Mouse (Mus musculus): Measurements from ENCODE around the gene Nod2.

- no peak for TF ChIP-seq GATA1 (IDR thresholded peaks at IDR 0.05; ENCODE audit: borderline replicate concordance, low read length)
- no peak for TF ChIP-seq FLI1 (IDR thresholded peaks at IDR 0.05; ENCODE audit: low read length)
These were observed 19.3 kb downstream of the Nod2 start for GRCm38 (mm10) chr8:88666435-88666834.
